Mouse (Mus musculus) myocyte (in vitro differentiated cells): Measurements from ENCODE around the gene Blnk.

Experiments
- CEBPB ChIP-seq: IDR thresholded peaks from 2 replicates; pipeline ENCODE4 v1.6.1; 2011; ENCODE audit warnings: mild to moderate bottlenecking, moderate library complexity; ENCODE audit not compliant: poor library complexity, insufficient read depth, severe bottlenecking
- E2F4 ChIP-seq: IDR thresholded peaks from one replicate; pipeline ENCODE4 v1.6.1; 2011; ENCODE audit warnings: mild to moderate bottlenecking, control low read depth, moderate library complexity; ENCODE audit not compliant: insufficient read depth
- MAX ChIP-seq: IDR thresholded peaks from one replicate; pipeline ENCODE4 v1.6.1; 2011; ENCODE audit warnings: low read depth, mild to moderate bottlenecking, control low read depth
- MYOD1 ChIP-seq, 3 experiments: IDR thresholded peaks; one replicate each; pipeline ENCODE4 v1.6.1; 2011; ENCODE audit warnings: control low read depth in 2 of 3, low read depth in 2 of 3, mild to moderate bottlenecking in 2 of 3, moderate library complexity in 1 of 3; ENCODE audit not compliant: insufficient read length in 2 of 3, control insufficient read depth in 1 of 3
- MYOG ChIP-seq, 3 experiments: IDR thresholded peaks; one replicate each; pipeline ENCODE4 v1.6.1; 2011; ENCODE audit warnings: control low read depth in 2 of 3, low read depth in 2 of 3, mild to moderate bottlenecking in 2 of 3; ENCODE audit not compliant: insufficient read length in 2 of 3, control insufficient read depth in 1 of 3, insufficient read depth in 1 of 3
- POLR2A ChIP-seq: IDR thresholded peaks from one replicate; pipeline ENCODE4 v1.6.1; 2011; ENCODE audit warnings: low read depth, mild to moderate bottlenecking, control low read depth, moderate library complexity; ENCODE audit not compliant: insufficient read length
- SRF ChIP-seq: IDR thresholded peaks from one replicate; pipeline ENCODE4 v1.6.1; 2011; ENCODE audit warnings: low read depth; ENCODE audit not compliant: control insufficient read depth, insufficient read length
- USF1 ChIP-seq: IDR thresholded peaks from one replicate; pipeline ENCODE4 v1.6.1; 2011; ENCODE audit warnings: low read depth, mild to moderate bottlenecking, control low read depth, moderate library complexity

- TF ChIP-seq POLR2A (no peak), E2F4 (no peak), CEBPB (no peak), MAX (no peak), USF1 (no peak), SRF (no peak), MYOD1 (IDR thresholded peaks at IDR 0.05; ENCODE audit: control insufficient read depth in 1 of 3, insufficient read length in 2 of 3, low read depth in 2 of 3) (no peak), MYOG (IDR thresholded peaks at IDR 0.05; ENCODE audit: control insufficient read depth in 1 of 3, insufficient read depth in 1 of 3, insufficient read length in 2 of 3, low read depth in 2 of 3) (no peak)
These were observed 21.8 kb upstream of the Blnk start for GRCm38 (mm10) chr19:41015951-41016716.
